Mouse (Mus musculus) gastrocnemius, postnatal 10 days (tissue): ENCODE measurements around the gene Scgb1c1. TPM values are rescaled to one million over a fixed set of nuclear protein-coding genes. Genes with fewer than 3 reads are reported as not detected.

Experiments used
- DNase-seq: peaks from one replicate; pipeline ENCODE4 v3.0.0; 2021; ENCODE audit warnings: mixed read lengths
- long read RNA-seq, 2 experiments: library from polyadenylated mRNA; stranded (forward); transcript quantifications; one replicate each; pipeline ENCODE4 v2.0.0; 2021
- total RNA-seq, 2 experiments: library from RNA; stranded (reverse); gene quantifications; 2 replicates each; pipeline ENCODE4 v1.2.3; 2021

Gene Scgb1c1
- total RNA-seq = not detected
- long read RNA-seq, experiment 1 = 0 reads
- long read RNA-seq, experiment 2 = 0 reads

GRCm38 (mm10) chr7:140844905-140845665, at the start of gene Scgb1c1:
Gene Scgb1c1, plus strand, starts transcription at chr7:140845547.
- DNase-seq = peak; percentile 97

DNA sequence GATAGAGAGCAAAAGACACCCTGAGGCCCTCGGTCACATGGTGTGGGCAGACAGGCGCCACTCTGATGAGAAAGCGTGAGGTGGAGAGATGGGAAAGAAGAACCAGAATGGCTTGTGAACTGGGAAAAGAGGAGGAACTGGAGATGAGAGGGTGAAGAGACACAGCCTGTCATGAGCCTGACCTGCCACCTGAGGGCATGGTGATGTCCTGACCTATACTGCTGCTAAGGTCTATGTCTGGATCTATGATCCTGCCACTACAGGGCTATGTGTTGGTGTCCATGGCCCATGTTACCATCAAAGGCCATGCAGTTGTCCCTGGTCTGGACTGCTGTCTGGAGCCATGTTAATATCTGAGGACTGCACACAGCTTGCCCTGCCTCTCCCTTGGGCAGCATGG, 47.7 kb upstream of the Scgb1c1 start:
- no peak for DNase-seq

DNA sequence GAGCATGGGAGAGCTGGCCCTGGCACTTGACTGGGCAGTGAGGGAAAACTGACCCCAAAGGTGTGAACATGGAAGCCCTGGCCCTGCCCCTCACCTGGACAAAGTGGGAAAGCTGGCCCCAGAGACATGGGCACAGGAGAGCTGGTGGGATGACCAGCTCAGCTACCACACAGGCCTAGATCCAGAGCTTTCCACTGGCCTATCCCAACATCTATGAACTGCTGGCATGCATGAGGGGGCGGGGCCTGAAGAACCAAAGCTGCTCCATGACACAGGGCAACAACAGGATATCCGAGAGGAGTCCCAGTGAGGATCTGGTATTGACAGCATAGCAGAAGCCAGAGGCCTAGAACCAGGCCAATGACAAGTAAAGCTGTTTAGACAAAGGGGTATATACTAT, 47.1 kb upstream of the Scgb1c1 start:
- DNase-seq = no peak

DNA sequence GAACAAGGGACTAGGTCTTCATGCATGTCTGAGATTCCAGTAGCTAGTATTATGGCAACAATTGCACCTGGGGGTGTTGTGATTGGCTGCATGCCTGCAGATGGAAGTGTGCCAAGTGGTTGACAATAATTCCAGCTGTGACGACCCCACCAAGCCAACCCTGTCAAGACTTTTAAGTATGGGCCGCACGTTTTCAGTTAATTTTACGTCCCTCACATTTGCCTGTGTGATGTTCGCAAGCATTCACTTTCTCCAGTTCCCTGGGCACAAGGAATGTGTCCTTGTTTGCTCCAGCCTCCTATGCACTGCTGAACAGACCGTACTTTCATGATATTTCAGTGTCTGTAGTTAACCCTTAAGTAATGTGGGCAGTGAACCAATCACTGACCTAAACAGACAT, 42.7 kb upstream of the Scgb1c1 start:
- no peak for DNase-seq

DNA sequence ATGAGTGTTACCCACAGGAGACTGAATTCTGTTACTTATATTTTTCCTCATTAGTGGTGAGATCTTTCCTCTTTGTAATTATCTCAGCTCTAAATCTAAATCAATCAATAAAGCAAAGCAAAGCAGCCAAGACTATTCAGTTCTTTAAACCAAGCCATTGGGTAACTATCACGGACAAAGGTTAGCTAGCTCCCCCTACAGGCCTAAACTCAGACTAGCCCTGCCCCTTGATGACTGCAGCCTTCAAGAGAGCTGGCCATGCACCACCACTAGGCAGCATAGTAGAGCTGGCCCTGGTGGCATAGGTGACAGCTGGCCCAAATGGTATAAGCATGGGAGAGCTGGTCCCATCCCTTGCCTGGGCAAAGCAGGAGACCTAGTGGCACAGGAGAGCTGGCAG, 39.6 kb upstream of the Scgb1c1 start:
- no peak for DNase-seq

GRCm38 (mm10) chr7:140810496-140810895, 34.9 kb upstream of the Scgb1c1 start:
- no peak for DNase-seq

DNA sequence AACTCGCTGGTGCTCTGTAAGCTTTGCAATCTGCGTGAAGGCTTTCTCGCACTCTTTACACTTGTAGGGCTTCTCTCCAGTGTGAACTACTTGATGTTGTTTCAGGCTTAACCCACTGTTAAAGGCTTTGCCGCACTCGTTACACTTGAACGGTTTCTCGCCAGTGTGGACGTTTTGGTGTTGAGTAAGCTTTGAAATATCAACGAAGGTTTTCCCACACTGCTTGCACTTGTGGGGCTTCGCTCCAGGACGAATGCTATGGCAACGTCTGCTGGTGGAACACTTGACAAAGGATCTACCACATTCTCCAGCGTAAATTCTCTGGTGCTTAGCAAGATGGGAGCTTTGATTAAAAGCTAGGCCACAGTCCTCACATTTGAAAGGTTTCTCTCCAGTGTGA, 33.6 kb upstream of the Scgb1c1 start:
- no peak for DNase-seq

- no peak for DNase-seq
These were observed 32.5 kb upstream of the Scgb1c1 start for GRCm38 (mm10) chr7:140812850-140813249.

GRCm38 (mm10) chr7:140820173-140820572, 25.2 kb upstream of the Scgb1c1 start:
- DNase-seq = no peak

- DNase-seq = no peak
These were observed 24.1 kb upstream of the Scgb1c1 start for GRCm38 (mm10) chr7:140821305-140821652.

DNA sequence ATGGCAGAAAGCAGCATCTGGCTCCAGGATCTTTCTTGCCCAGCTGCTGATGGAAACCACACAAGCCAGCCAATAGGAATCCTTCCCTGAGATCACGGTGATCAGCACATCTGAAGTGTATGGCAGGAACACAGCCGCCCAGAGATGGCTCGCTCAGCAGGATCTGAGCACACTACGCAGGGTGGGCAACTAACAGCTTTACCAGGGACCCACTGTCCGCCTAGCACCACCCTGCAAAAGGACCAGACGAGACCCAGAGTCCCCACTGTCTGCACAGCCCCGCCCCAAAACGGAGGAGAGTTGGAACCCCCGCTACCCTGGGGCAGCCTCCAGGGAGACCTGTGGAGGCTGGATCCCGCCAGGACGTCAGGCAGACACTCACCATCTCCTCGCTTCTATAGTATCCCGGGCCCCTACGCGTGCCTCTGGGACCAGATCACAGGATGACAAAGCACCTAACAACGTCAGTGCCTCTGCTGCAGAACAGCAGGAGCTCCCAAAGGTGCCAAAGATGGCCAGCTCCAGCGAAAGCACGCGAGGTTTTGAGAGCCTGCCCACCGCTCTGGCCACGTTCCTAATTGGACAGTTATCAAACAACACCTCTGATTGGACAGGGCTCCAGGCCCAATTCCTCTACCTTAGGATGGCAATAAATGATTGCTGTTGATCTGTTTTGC, 23.6 kb upstream of the Scgb1c1 start, which contains the start of gene Zfp941:
TSS of gene Zfp941 (minus strand) at position 526 of the 677 bp plus-strand sequence.
- DNase-seq = no peak

DNA sequence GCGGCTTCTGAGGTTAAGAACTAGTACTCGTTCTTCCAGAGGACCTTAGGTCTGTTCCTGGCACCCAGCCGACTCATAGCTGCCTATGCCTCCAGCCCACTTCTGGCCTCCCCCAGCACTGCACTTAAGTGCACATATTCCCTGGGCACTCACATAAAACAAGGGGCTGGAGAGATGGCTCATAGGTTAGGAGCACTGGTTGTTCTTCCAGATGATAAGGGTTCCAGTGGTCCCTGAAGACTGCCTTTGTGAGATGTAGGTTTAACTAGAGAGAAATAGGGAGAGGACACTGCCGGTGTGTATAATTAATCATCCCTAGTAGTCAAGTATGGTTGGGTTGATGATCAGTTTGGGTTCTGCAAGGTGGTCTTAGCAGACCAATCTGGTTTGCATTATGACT, 22.6 kb upstream of the Scgb1c1 start:
- no peak for DNase-seq

GRCm38 (mm10) chr7:140828171-140828881, 17.0 kb upstream of the Scgb1c1 start:
- no peak for DNase-seq

- no peak for DNase-seq
These were observed 13.9 kb upstream of the Scgb1c1 start for GRCm38 (mm10) chr7:140831447-140831846.

- DNase-seq = no peak
These were observed 12.0 kb upstream of the Scgb1c1 start for GRCm38 (mm10) chr7:140833341-140833740.

GRCm38 (mm10) chr7:140834968-140835757, 10.2 kb upstream of the Scgb1c1 start, which contains the start of gene Urah:
Gene Urah, plus strand, starts transcription at chr7:140835018.
- DNase-seq = no peak

- DNase-seq = no peak
These were observed 9.6 kb upstream of the Scgb1c1 start for GRCm38 (mm10) chr7:140835758-140836087.

DNA sequence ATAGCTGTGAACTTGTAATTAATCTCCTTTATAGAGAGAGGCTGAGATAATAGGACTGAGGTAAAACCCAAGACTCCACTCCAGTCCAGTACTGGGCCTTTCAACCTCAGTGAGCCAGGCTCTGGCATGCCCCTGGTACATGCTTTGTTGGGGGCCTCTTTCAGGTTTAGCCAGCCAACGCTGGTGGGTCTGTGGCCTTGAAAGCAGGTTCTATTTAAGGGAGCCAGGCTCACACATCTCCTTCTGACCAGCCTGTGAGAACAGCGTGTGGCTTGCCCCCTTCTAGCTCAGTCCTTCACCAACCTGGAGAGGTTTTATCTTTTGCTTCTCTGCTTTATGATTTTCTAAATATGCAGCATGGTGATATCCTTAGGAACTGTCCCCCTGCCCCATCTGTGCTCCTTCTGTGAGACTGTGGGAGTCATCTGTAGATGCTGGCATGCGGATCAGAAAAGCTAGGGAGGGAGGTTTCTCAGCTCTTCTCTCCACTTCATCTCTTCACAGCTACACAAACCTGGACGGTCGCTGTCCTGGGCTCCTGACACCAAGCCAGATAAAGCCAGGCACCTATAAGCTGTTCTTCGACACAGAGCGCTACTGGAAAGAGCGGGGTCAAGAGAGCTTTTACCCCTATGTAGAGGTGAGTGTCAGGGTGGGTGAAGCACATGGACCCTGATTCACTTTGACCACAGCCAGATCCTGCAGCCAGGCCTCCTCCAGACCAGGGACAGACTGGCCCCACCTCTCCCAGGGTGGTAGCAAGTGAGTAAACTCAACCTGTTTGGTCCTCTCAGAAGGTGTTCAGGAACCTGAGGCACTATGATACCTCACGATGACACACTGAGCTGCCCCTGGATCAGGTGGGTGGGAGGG, 8.9 kb upstream of the Scgb1c1 start:
- DNase-seq = no peak

GRCm38 (mm10) chr7:140839556-140839955, 5.8 kb upstream of the Scgb1c1 start:
- no peak for DNase-seq

DNA sequence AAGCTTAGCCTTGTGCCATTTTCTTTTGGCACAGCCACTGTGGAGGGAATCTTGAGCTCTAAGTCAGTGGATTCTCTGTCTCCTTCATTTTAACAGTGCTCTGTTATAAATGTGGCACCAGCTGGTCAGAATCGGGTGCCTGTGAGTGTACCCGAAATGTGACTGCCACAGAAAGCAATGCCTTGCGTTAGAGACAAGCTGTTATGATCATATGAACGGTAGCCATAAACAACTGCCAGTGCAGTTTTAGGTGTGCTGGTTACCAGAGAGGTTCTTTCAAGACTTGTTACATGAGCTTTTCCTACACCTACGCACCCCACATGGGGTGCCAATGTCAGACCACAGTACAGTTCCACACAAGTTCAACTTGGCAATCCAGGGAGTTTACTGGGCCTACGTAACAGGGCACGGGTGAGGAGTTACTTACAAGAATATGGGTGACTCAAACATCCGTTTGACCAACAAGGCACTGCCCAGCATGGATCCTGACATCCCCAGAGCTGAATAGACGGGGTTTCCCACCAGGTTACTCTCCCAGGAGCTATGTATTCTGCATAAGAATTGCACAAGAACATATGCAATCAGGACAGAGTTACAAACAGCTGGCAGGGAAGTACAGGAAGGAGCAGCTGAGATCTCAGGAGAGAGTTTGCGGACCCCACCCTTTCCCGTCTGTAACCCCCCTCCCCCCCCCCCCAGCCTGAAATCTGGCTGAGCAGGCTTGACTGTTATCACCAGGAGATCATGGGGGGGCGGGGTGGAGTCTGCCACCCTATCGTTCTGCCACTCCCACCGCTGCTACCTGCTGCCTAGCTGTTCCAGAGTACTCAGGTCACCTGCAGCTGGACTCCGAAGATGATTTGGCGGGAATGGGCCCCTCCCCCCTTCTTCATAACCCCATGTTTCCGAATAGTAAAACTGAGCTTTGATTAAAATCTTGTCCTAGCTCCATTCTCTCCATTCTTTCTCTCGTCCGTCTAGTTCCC, 4.3 kb upstream of the Scgb1c1 start:
- DNase-seq = no peak
